Mouse (Mus musculus) megakaryocyte, embryonic 14.5 days (primary cell): ENCODE measurements around the gene Khdrbs2.

Experiments used
- FLI1 ChIP-seq: IDR thresholded peaks from 2 replicates; pipeline ENCODE4 v1.6.1; 2012; ENCODE audit warnings: low read length, inconsistent platforms, mixed read lengths
- GATA1 ChIP-seq: IDR thresholded peaks from 3 replicates; pipeline ENCODE4 v1.6.1; 2012; ENCODE audit warnings: mixed read lengths, low read length, inconsistent platforms, borderline replicate concordance

DNA sequence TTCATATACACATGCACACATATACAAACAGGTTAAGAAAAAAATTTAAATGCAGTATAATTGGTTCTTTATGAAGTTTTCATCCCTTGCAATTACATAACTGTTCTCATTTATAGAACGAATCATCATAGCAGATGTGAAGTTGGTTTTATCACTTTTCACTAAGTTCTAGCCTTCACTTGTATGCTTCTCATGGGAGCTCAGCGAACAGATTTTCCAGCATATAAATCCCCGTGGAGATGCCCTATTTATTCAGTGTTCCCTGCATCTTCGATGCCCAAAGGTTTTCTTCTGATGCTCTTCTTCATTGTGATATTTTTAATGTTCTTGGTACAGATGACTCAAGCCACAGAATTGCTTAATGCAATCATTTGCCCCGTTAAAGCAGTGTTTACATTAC, 128.9 kb downstream of the Khdrbs2 start:
- TF ChIP-seq GATA1 (no peak), FLI1 (no peak)
